Mouse (Mus musculus) cerebellum, adult 2 months (tissue): ENCODE data around the gene Gm9970.

Experiments
- CTCF ChIP-seq: fragments of 200-500 bp; IDR thresholded peaks from 2 replicates; pipeline ENCODE4 v1.5.1; 2011; ENCODE audit warnings: low read depth, mild to moderate bottlenecking, control low read depth, low read length, moderate library complexity, borderline replicate concordance; ENCODE audit not compliant: insufficient read depth
- POLR2A ChIP-seq: fragments of 200-500 bp; IDR thresholded peaks from 2 replicates; pipeline ENCODE4 v1.6.1; 2011; ENCODE audit warnings: low read length, control low read depth, borderline replicate concordance; ENCODE audit not compliant: insufficient read depth

GRCm38 (mm10) chr5:31250716-31251115 lies 9.7 kb upstream of the Gm9970 start:
- TF ChIP-seq CTCF (no peak), POLR2A (no peak)
